Mouse (Mus musculus): Measurements from ENCODE around the gene Sprr2d. TPM values are rescaled to one million over a fixed set of nuclear protein-coding genes. Genes with fewer than 3 reads are reported as not detected.

Gene Sprr2d
- polyA plus RNA-seq (2014; fragmentation: Nextera tagmentation; extraction: Ambion mirVana): not detected in 2 replicates

- H3K4me3 ChIP-seq (ENCODE audit: low read depth, low read length): no peak within 1 kb of the TSS
- H3K4me1 ChIP-seq (ENCODE audit: control insufficient read depth, insufficient read depth, low read length): no peaks in the 10 kb centered on the region
- H3K4me2 ChIP-seq (ENCODE audit: low read depth, low read length): no peak within 1 kb of the TSS
- H3K27me3 ChIP-seq (ENCODE audit: control insufficient read depth, insufficient read depth, low read length): no peaks in the 10 kb centered on the region
- H3K9me3 ChIP-seq (ENCODE audit: control insufficient read depth, low read length): no peaks in the 10 kb centered on the region
- no peak within 1 kb of the TSS for H3K9ac ChIP-seq (replicated peaks; ENCODE audit: low read depth, low read length)
- no peaks in the 10 kb centered on the region for H3K36me3 ChIP-seq (ENCODE audit: control insufficient read depth, insufficient read depth, low read length)
- H3K27ac ChIP-seq (ENCODE audit: low read depth, low read length): no peak within 1 kb of the TSS
- no peak for ATAC-seq (ENCODE audit: low read depth)
- WGBS: 93% methylated on average over 5 of the region's 5 CpGs
Observed at GRCm38 (mm10) chr3:92338840-92339239, at the start of gene Sprr2d. Sprr2d (plus strand) TSS chr3:92339140.

GRCm38 (mm10) chr3:92307406-92307805 is 31.5 kb upstream of the Sprr2d start:
- Histone ChIP-seq H3K4me2 (ENCODE audit: low read depth, low read length) (no peak overlapping the region), H3K9me3 (ENCODE audit: control insufficient read depth, low read length) (no peaks in the 10 kb centered on the region), H3K27ac (ENCODE audit: low read depth, low read length) (no peak overlapping the region), H3K4me1 (ENCODE audit: control insufficient read depth, insufficient read depth, low read length) (no peaks in the 10 kb centered on the region), H3K36me3 (ENCODE audit: control insufficient read depth, insufficient read depth, low read length) (no peaks in the 10 kb centered on the region), H3K4me3 (ENCODE audit: low read depth, low read length) (no peak overlapping the region), H3K27me3 (ENCODE audit: control insufficient read depth, insufficient read depth, low read length) (no peaks in the 10 kb centered on the region), H3K9ac (replicated peaks; ENCODE audit: low read depth, low read length) (no peak overlapping the region)
- ATAC-seq (ENCODE audit: low read depth): no peak
- 93% methylated on average over 1 of the region's 1 CpGs for WGBS

DNA sequence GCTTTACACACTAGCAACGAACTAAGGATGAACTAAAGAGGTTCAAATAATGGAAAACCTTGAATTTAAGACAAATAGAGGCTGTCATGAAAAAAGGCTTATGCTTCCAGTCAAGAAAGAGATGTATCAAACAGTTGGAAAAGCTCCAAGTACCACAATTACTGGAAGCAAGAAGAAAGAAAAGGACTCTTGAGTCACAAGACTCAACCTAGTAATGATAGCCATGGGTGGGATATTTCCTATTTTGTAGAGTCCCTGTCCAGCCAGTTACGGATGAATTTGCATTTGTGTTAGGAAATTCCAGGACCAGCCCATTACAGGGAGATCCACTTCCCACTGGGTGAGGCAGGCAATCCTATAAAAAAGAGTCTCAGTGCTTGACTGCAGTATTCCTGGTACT is 22.6 kb upstream of the Sprr2d start, which contains the start of gene Sprr2b:
TSS of gene Sprr2b (plus strand) at position 301 of the 400 bp plus-strand sequence.
- H3K27me3 ChIP-seq (ENCODE audit: control insufficient read depth, insufficient read depth, low read length): no peaks in the 10 kb centered on the region
- H3K4me3 ChIP-seq (ENCODE audit: low read depth, low read length): no peak within 1 kb of the TSS
- H3K36me3 ChIP-seq (ENCODE audit: control insufficient read depth, insufficient read depth, low read length): no peaks in the 10 kb centered on the region
- no peaks in the 10 kb centered on the region for H3K9me3 ChIP-seq (ENCODE audit: control insufficient read depth, low read length)
- ATAC-seq (ENCODE audit: low read depth): no peak
- 85% methylated on average over 2 of the region's 2 CpGs for WGBS
- H3K4me1 ChIP-seq (ENCODE audit: control insufficient read depth, insufficient read depth, low read length): no peaks in the 10 kb centered on the region
- H3K4me2 ChIP-seq (ENCODE audit: low read depth, low read length): no peak within 1 kb of the TSS
- no peak within 1 kb of the TSS for H3K27ac ChIP-seq (ENCODE audit: low read depth, low read length)
- H3K9ac ChIP-seq (replicated peaks; ENCODE audit: low read depth, low read length): no peak within 1 kb of the TSS

- Histone ChIP-seq H3K4me3 (ENCODE audit: low read depth, low read length) (no peak overlapping the region), H3K4me2 (ENCODE audit: low read depth, low read length) (no peak overlapping the region), H3K27me3 (ENCODE audit: control insufficient read depth, insufficient read depth, low read length) (no peaks in the 10 kb centered on the region), H3K4me1 (ENCODE audit: control insufficient read depth, insufficient read depth, low read length) (no peaks in the 10 kb centered on the region), H3K36me3 (ENCODE audit: control insufficient read depth, insufficient read depth, low read length) (no peaks in the 10 kb centered on the region), H3K9ac (replicated peaks; ENCODE audit: low read depth, low read length) (no peak overlapping the region), H3K27ac (ENCODE audit: low read depth, low read length) (no peak overlapping the region), H3K9me3 (ENCODE audit: control insufficient read depth, low read length) (no peaks in the 10 kb centered on the region)
- WGBS: 74% methylated on average over 2 of the region's 2 CpGs
- no peak for ATAC-seq (ENCODE audit: low read depth)
Observed at GRCm38 (mm10) chr3:92317384-92317783, 21.6 kb upstream of the Sprr2d start.

GRCm38 (mm10) chr3:92336278-92336677 is 2.7 kb upstream of the Sprr2d start:
- Histone ChIP-seq H3K4me1 (ENCODE audit: control insufficient read depth, insufficient read depth, low read length) (no peaks in the 10 kb centered on the region), H3K4me3 (ENCODE audit: low read depth, low read length) (no peak overlapping the region), H3K9me3 (ENCODE audit: control insufficient read depth, low read length) (no peaks in the 10 kb centered on the region), H3K27ac (ENCODE audit: low read depth, low read length) (no peak overlapping the region), H3K9ac (replicated peaks; ENCODE audit: low read depth, low read length) (no peak overlapping the region), H3K4me2 (ENCODE audit: low read depth, low read length) (no peak overlapping the region), H3K27me3 (ENCODE audit: control insufficient read depth, insufficient read depth, low read length) (no peaks in the 10 kb centered on the region), H3K36me3 (ENCODE audit: control insufficient read depth, insufficient read depth, low read length) (no peaks in the 10 kb centered on the region)
- 91% methylated on average over 1 of the region's 1 CpGs for WGBS
- ATAC-seq (ENCODE audit: low read depth): no peak

DNA sequence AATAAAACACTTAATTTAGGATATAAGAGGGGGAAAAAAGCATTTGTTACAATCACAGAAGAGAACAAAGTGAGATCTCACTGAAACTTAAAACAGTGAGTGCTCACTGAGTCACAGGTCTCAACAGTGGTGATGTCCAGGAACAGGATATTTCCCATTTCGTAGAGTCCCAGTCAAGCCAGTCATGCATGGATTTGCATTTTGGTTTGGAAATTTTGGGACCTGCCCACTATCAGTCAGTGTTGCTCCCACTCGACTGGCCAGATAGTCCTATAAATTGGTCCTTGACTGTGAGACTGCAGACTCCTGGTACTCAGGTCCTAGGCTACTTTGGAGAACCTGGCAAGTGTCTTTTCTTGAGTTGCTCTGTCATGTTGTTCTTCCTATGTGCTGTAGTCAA is 12.9 kb downstream of the Sprr2d start, which contains the start of gene Sprr2e:
TSS of gene Sprr2e (plus strand) at position 301 of the 400 bp plus-strand sequence.
- Histone ChIP-seq H3K4me2 (ENCODE audit: low read depth, low read length) (no peak within 1 kb of the TSS), H3K4me1 (ENCODE audit: control insufficient read depth, insufficient read depth, low read length) (no peaks in the 10 kb centered on the region), H3K27me3 (ENCODE audit: control insufficient read depth, insufficient read depth, low read length) (no peaks in the 10 kb centered on the region), H3K9ac (replicated peaks; ENCODE audit: low read depth, low read length) (no peak within 1 kb of the TSS), H3K36me3 (ENCODE audit: control insufficient read depth, insufficient read depth, low read length) (no peaks in the 10 kb centered on the region), H3K4me3 (ENCODE audit: low read depth, low read length) (no peak within 1 kb of the TSS), H3K27ac (ENCODE audit: low read depth, low read length) (no peak within 1 kb of the TSS), H3K9me3 (ENCODE audit: control insufficient read depth, low read length) (no peaks in the 10 kb centered on the region)
- no peak for ATAC-seq (ENCODE audit: low read depth)
- WGBS: 92% methylated on average over 2 of the region's 2 CpGs

- no peaks in the 10 kb centered on the region for H3K4me1 ChIP-seq (ENCODE audit: control insufficient read depth, insufficient read depth, low read length)
- H3K9ac ChIP-seq (replicated peaks; ENCODE audit: low read depth, low read length): no peak overlapping the region
- no peaks in the 10 kb centered on the region for H3K36me3 ChIP-seq (ENCODE audit: control insufficient read depth, insufficient read depth, low read length)
- H3K9me3 ChIP-seq (ENCODE audit: control insufficient read depth, low read length): no peaks in the 10 kb centered on the region
- H3K27me3 ChIP-seq (ENCODE audit: control insufficient read depth, insufficient read depth, low read length): no peaks in the 10 kb centered on the region
- H3K27ac ChIP-seq (ENCODE audit: low read depth, low read length): no peak overlapping the region
- no peak for ATAC-seq (ENCODE audit: low read depth)
- no peak overlapping the region for H3K4me2 ChIP-seq (ENCODE audit: low read depth, low read length)
- no peak overlapping the region for H3K4me3 ChIP-seq (ENCODE audit: low read depth, low read length)
Observed at GRCm38 (mm10) chr3:92361619-92362018, 22.7 kb downstream of the Sprr2d start.

DNA sequence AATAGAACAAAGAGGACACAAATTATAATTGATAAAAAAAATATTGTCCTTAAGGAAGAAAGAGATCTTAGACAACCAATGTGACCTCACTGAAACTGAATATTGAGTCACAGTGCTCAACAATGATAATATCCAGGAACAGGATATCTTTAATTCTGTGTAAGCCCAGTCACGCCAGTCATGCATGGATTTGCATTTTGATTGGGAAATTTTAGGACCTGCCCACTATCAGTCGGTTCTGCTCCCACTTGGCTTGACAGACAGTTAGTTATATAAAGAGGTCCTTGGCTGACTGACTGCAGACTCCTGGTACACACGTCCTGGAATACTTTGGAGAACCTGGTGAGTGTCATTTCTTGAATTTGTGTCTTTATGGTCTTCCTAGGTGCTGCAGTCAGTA is 25.9 kb downstream of the Sprr2d start, which contains the start of gene Sprr2f:
TSS of gene Sprr2f (plus strand) at position 301 of the 400 bp plus-strand sequence.
- 78% methylated on average over 3 of the region's 3 CpGs for WGBS
- H3K9ac ChIP-seq (replicated peaks; ENCODE audit: low read depth, low read length): no peak within 1 kb of the TSS
- no peak for ATAC-seq (ENCODE audit: low read depth)
- H3K36me3 ChIP-seq (ENCODE audit: control insufficient read depth, insufficient read depth, low read length): no peaks in the 10 kb centered on the region
- H3K27ac ChIP-seq (ENCODE audit: low read depth, low read length): no peak within 1 kb of the TSS
- H3K9me3 ChIP-seq (ENCODE audit: control insufficient read depth, low read length): no peaks in the 10 kb centered on the region
- no peak within 1 kb of the TSS for H3K4me2 ChIP-seq (ENCODE audit: low read depth, low read length)
- H3K4me1 ChIP-seq (ENCODE audit: control insufficient read depth, insufficient read depth, low read length): no peaks in the 10 kb centered on the region
- H3K27me3 ChIP-seq (ENCODE audit: control insufficient read depth, insufficient read depth, low read length): no peaks in the 10 kb centered on the region
- H3K4me3 ChIP-seq (ENCODE audit: low read depth, low read length): no peak within 1 kb of the TSS

GRCm38 (mm10) chr3:92373613-92374012 is 34.7 kb downstream of the Sprr2d start:
- no peak for ATAC-seq (ENCODE audit: low read depth)
- Histone ChIP-seq H3K36me3 (ENCODE audit: control insufficient read depth, insufficient read depth, low read length) (no peaks in the 10 kb centered on the region), H3K4me2 (ENCODE audit: low read depth, low read length) (no peak overlapping the region), H3K9me3 (ENCODE audit: control insufficient read depth, low read length) (no peaks in the 10 kb centered on the region), H3K4me1 (ENCODE audit: control insufficient read depth, insufficient read depth, low read length) (no peaks in the 10 kb centered on the region), H3K9ac (replicated peaks; ENCODE audit: low read depth, low read length) (no peak overlapping the region), H3K27ac (ENCODE audit: low read depth, low read length) (no peak overlapping the region), H3K4me3 (ENCODE audit: low read depth, low read length) (no peak overlapping the region), H3K27me3 (ENCODE audit: control insufficient read depth, insufficient read depth, low read length) (no peaks in the 10 kb centered on the region)
- 82% methylated on average over 2 of the region's 2 CpGs for WGBS
